Mouse (Mus musculus): ENCODE measurements around the gene Ercc2.

Ercc2 gene

DNA sequence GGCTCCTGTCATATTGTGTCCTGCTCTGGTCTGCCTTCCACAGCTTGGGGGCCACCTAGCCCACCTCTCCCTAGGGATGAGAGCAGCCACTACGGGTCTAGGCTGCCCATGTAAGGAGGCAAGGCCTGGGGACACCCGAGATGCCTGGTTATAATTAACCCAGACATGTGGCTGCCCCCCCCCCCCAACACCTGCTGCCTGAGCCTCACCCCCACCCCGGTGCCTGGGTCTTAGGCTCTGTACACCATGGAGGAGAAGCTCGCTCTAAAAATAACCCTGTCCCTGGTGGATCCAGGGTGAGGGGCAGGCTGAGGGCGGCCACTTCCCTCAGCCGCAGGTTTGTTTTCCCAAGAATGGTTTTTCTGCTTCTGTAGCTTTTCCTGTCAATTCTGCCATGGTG lies 27.9 kb downstream of the Ercc2 start:
- DNase-seq: no peak

DNA sequence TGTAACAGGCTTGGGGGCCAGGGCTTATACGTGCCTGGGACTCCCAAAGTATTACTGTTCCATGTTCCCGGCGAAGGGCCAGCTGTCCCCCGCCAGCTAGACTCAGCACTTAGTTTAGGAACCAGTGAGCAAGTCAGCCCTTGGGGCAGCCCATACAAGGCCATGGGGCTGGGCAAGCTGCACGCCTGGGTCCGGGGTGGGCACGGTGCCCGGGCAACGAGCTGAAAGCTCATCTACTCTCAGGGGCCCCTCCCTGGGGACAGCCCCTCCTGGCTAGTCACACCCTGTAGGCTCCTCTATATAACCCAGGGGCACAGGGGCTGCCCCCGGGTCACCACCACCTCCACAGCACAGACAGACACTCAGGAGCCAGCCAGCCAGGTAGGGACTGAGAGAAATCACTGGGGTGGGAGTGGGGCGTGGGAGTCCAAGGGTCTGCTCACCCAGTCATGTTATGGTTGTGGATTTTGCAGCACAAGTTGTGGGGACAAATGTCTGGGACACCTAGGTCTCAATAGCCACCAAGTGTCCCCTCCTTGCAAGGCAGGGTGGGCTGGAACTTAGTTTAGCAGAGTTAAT lies 29.0 kb downstream of the Ercc2 start:
- DNase-seq: no peak

GRCm38 (mm10) chr7:19411783-19412182 lies 30.0 kb downstream of the Ercc2 start:
- no peak for DNase-seq

DNA sequence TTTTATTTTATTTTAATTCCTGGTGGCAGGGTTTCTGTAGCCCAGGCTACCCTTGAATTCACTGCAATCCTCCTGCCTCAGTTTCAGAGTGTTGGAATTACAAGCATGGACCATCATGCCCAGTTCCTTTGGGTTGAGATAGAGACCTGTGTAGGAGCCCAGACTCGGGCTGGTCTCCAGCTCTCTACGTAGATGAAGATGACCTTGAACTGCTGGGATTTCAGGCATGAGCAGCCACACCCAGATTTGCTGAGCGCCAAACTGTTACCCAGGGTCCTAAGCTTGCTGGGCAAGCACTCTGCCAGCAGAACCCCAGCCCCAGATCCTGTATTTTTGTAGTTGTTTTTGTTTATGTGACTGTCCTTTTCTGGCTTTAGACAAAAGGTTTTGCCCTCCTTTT lies 31.7 kb downstream of the Ercc2 start:
- DNase-seq: no peak

DNA sequence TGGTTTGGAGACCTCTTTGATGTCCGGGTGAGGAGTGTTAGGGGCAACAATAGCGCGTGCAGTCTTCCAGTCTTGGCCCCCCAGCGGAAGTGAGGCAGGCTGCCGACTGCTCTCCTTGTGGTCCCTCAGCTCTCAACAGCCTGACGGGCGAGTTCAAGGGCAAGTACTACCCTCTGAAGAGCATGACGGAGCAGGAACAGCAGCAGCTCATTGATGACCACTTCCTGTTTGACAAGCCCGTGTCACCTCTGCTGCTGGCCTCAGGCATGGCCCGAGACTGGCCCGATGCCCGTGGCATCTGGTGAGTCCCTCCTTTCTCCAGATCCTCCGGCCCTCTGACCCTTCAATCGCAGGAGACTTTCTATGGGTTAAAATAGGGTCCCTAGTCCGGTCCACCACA lies 34.8 kb downstream of the Ercc2 start:
- no peak for DNase-seq

- no peak for DNase-seq
Observed at GRCm38 (mm10) chr7:19420121-19420520, 38.3 kb downstream of the Ercc2 start.

DNA sequence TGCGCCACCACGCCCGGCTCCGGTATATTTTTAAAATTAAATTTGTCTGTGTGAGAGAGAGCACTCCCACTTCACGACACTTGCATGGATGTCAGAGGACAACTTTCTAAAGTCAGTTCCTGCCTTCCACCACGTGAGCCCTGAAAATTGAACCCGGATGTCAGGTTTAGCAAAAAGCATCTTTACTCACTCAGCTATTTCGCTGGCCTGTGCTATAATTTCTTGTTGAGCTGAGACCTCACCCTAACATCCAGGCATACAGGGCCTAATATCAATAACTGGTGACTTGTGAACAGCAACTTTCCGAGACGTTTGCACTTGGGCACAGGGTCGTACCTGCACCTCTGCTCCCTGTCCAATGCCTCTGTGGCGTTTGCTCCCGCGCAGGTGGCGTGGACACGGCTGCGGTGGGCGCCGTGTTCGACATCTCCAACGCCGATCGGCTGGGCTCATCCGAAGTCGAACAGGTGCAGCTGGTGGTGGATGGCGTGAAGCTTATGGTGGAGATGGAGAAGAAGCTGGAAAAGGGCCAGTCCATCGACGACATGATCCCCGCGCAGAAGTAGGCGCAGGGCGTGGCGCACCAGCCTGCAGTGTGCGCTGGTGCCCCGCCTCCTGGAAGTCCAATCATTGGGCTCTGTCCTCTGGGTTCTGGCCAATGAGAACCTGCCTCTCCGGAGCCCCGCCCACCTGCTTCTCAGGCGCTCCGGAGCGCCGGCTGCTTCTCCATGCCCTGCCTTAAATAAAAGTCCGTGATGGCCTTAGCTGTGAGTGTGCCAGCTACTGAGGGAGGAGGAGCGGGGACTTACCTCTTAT lies 39.2 kb downstream of the Ercc2 start:
- DNase-seq: peak; percentile 70 to 78

DNA sequence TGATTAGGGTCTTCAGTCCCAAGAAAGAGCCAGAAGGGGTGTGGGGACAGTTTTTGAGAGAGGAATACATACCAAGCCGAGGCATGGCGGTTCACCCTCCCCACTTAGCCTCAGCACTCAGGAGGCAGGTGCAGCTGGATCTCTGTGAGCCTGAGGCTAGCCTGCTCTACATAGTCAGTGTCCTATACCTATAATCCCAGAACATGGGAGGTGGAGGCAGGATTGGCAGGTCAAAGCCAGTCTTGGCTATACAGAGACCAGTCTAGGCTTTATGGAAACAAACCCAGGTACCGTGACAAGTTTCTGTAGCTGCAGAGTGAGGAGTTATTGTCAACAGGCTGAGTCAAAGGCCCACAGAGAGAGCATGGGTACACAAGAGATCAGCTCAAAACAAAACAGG lies 41.3 kb downstream of the Ercc2 start:
- no peak for DNase-seq

DNA sequence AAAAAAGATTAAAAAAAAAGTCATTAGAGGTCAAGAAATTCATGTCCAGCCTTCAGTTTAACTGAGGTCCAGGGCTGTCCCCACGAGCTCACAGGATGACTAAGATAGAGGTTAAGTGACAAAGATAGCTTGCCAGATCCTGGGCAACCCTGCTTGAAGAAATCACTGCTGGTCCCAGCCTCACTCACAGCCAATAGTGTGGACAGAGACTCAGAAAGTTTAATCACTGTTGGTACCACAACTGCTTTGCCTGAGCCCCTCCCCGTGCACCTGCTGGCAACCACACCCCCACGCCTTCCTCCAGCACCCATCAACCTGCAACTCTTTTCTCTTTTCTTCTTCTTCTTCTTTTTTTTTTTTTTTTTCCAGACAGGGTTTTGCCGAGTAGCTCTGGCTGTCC lies 42.2 kb downstream of the Ercc2 start:
- DNase-seq: no peak

GRCm38 (mm10) chr7:19426349-19426748 lies 44.5 kb downstream of the Ercc2 start:
- no peak for DNase-seq

DNA sequence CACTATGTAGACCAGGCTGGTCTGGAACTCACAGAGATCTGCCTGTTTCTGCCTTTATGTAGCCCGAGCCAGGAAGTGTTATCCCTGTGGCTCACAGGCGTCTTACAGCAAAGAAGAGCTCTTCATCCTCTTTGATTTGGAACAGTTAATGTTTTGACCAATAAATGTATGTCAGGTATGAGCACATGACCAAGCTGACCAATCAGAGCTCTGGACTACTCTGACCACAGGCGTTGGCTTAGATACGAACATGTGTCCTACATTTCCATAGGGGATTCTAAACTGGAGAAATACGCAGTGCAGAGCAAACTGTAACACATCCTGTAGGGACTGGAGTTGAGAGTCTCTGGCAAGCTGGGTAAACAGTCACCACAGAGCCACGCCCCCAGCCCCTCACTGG lies 45.1 kb downstream of the Ercc2 start:
- no peak for DNase-seq

DNA sequence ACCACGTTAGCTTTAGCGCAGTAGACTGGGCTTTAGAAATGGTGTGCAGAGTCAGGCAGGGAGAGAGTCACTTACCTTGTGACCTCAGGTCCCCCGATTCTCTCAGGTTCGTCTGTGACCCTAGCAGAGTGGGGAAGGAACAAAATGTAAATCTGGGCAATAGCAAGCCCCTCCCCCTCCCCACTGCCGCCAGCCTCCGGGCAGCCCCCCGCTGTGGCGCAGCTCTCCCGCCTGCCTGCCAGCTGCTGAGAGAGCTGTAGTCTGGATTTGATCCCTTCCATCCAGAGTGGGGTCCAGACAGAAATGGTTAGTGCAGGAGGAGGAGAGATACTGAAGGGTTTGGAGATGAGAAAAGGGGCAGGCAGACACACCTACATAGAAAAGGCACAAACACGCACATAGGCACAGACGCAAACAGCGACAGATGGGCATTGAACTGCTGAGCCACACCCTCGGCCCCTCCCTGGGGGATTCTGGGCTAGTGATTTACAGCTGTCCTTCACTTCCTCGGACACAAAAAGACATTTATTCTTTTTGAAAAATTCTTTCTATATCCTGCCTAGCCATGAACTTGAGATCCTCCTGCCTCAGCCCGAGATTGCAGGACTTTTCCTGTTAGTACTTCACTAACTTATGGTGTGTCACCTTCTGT lies 46.3 kb downstream of the Ercc2 start:
- no peak for DNase-seq

DNA sequence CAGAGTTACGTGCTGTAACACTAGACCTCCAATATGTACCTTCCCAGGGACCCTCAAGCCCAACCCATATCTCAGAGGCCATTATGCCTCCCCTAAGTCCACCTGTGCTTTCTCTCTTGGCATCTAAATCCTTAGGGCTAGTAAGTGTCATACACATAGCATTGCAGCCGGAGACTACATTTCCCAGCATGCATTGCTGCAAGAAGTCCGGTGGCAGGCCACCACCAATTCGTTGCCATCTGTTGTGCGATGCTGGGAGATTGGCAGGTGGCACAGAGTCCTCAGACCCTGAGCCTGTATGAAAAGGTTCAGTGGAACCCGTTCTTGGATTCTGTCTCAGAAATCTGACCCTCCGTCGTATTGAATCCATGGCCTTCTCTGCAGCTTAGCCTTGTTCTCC lies 47.9 kb downstream of the Ercc2 start:
- no peak for DNase-seq

- DNase-seq: no peak
Observed at GRCm38 (mm10) chr7:19430402-19430801, 48.6 kb downstream of the Ercc2 start.

DNA sequence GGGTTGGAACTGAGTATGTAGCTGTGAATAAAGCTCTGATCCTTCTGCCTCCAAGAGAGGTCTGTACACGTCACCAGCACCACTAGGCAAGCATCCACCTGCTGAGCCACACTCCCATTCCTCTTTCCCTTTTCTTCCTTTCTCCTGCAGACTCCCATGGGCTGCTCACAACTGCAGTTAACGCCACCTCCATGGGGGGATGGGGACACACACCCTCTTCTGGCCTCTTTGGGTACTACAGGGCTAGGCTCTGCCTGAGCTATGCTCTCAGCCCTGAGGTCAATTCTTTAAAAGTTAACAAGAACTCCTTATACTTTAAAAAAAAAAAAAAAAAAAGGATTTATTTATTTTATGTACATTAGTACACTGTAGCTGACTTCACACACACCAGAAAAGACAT lies 50.7 kb downstream of the Ercc2 start:
- no peak for DNase-seq

DNA sequence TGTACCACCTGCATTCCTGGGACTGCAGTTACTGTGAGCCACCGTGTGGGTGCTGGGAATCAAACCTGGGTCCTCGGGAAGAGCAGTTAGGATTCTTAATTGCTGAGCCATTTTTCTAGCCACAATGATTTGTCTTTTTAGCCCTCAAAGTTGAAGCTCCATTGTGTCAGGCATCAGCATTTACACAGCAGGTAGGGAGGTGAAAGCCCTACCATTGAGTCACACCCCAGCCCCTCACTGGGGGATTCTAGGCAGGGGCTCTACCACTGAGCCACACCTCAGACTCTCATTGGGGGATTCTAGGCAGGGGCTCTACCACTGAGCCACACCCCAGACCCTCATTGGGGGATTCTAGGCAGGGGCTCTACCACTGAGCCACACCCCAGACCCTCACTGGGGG lies 54.5 kb downstream of the Ercc2 start:
- DNase-seq: no peak

- DNase-seq: no peak
Observed at GRCm38 (mm10) chr7:19437048-19437447, 55.2 kb downstream of the Ercc2 start.

- DNase-seq: no peak
Observed at GRCm38 (mm10) chr7:19441448-19442091, 59.8 kb downstream of the Ercc2 start.

DNA sequence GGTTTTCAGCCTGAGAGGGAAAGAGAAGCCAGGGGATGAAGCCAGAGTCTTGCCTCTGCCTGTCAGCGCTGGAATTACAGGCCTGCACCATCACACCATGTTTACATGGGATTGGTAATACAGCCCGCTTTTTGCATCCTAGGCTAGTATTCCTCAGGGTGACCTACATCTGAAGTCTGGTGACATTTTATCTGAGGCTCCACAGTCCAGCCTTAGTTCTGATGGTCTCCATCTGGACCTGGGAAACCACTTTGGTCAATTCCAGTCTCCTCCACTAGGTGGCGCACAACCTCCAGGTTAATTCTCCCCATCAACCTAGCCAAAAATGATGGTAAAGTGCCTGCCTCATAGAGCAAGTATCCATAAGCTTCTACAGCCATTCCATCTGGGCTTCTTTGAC lies 61.5 kb downstream of the Ercc2 start:
- DNase-seq: no peak

DNA sequence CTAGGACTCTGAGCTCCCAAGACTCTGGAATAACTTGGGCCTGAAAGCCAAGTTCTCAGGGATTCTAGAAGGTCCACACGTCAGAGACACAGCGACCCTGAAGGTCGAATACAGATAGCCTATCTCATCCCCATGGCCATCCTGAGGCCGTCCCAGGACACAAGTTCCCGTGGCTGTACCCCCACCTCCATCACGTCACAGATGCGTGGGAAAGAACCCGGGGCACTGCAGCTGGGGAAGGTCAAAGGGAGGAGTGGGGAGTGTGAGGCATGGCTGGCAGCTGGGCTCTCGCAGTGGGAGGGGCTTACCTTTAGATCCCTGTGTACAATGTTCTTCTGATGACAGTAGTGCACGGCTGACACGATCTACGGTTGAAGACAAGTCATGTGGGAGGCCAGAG lies 63.0 kb downstream of the Ercc2 start:
- DNase-seq: no peak

Data from thymus, adult 18-20 months (tissue).